Mouse (Mus musculus): ENCODE measurements at regions not wholly inside any gene's neighbourhood (a gene's known extent, or its start where the extent isn't known, plus 50 kb on each side); places are given as distances from the start of the nearest gene placed in this dataset.

DNA sequence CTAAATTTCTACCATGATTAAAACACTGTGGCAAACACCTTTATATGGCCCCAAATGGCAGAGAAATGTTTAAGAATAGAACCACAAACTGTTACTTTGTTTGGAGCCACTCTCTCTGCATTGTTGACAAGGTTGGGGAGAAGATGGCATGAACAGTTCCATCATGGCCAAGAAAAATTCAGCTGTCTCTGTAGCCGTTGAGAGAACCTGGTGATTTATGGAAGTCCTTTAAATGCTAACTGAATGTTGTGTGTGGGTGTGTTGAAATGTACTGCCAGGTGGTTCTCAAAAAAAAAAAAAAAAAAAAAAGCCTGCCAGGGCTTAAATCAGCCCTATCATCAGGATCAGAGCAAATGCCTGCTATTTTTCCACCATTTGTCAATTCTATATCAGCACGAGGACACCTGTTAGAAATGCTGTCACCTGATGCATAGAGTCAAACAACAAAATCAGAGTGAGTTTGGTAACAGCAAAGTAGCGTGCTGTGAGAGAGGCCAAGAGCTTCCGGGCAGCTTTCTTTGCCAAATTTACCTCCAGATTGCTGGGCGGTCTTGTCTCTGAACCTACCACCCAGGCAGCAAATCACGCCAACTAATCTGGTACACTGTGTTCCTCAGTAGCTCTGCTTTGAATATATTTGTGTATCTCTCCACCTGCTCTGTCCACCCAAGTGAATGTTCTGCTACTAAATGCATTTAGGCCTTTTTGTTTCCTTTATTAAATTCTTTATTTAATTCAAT is 536.5 kb downstream of the Btbd3 start:
- 78% methylated on average over 6 of the region's 6 CpGs for WGBS
- Histone ChIP-seq H3K27me3 (ENCODE audit: control insufficient read depth, insufficient read depth, low read length) (no peaks in the 10 kb centered on the region), H3K27ac (ENCODE audit: low read depth, low read length) (no peak overlapping the region), H3K4me1 (ENCODE audit: control insufficient read depth, insufficient read depth, low read length) (no peaks in the 10 kb centered on the region), H3K36me3 (ENCODE audit: control insufficient read depth, insufficient read depth, low read length) (no peaks in the 10 kb centered on the region), H3K4me2 (ENCODE audit: low read depth) (no peak overlapping the region), H3K9ac (ENCODE audit: low read length) (no peak overlapping the region), H3K4me3 (ENCODE audit: low read depth, low read length) (no peak overlapping the region), H3K9me3 (ENCODE audit: control insufficient read depth, low read length) (no peaks in the 10 kb centered on the region)
- DNase-seq (ENCODE audit: low spot score): no peak
- ATAC-seq (ENCODE audit: insufficient read depth, low FRiP score, low TSS enrichment): no peak

DNA sequence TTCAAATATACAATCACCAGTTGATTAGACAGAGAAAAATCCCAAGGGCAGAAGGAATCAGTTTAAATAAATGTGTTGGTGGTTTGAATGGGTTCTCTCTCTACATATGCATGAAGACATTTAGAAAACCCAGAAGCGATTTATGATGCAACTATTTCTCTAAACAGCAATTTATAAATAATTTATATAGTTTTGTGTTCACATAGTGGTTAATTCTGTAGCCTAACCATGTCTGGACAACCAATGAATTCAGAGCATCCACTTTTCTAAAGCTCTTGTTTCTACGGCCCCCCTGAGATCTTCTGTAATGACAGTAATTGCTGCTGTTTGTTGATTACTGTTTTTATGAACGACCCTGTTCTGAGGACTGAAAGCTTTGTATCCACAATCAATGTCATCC is 549.8 kb downstream of the Btbd3 start:
- DNase-seq (ENCODE audit: low spot score) (no peak), ATAC-seq (ENCODE audit: insufficient read depth, low FRiP score, low TSS enrichment) (no peak)
- no peak overlapping the region for H3K27ac ChIP-seq (ENCODE audit: low read depth, low read length)
- WGBS: 76% methylated on average over 3 of the region's 3 CpGs
- H3K4me3 ChIP-seq (ENCODE audit: low read depth, low read length): no peak overlapping the region
- no peak overlapping the region for H3K4me2 ChIP-seq (ENCODE audit: low read depth)
- no peaks in the 10 kb centered on the region for H3K36me3 ChIP-seq (ENCODE audit: control insufficient read depth, insufficient read depth, low read length)
- H3K27me3 ChIP-seq (ENCODE audit: control insufficient read depth, insufficient read depth, low read length): no peaks in the 10 kb centered on the region
- no peak overlapping the region for H3K9ac ChIP-seq (ENCODE audit: low read length)
- H3K4me1 ChIP-seq (ENCODE audit: control insufficient read depth, insufficient read depth, low read length): no peaks in the 10 kb centered on the region
- H3K9me3 ChIP-seq (ENCODE audit: control insufficient read depth, low read length): no peaks in the 10 kb centered on the region

DNA sequence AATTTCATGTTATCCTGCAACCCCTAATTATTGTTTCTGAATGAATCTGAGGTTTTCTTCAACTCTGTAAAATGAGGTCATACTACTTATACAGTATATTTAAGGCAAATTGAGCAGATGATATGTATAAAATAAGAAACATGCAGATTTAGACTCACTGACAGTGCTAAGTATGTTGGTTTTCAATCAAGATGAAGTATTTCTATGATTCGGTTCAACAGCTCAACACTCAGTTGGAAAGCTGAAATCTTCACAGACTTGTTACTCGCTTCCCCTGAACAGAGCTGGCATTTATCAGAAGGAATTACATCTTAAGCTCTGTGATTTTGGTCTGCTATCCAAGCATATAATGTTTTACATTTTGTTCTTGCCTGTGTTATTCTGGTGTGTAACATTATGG is 553.4 kb downstream of the Btbd3 start:
- no peak overlapping the region for H3K4me2 ChIP-seq (ENCODE audit: low read depth)
- H3K4me1 ChIP-seq (ENCODE audit: control insufficient read depth, insufficient read depth, low read length): no peaks in the 10 kb centered on the region
- DNase-seq (ENCODE audit: low spot score) (no peak), ATAC-seq (ENCODE audit: insufficient read depth, low FRiP score, low TSS enrichment) (no peak)
- no peak overlapping the region for H3K4me3 ChIP-seq (ENCODE audit: low read depth, low read length)
- WGBS: 93% methylated on average over 2 of the region's 2 CpGs
- no peaks in the 10 kb centered on the region for H3K36me3 ChIP-seq (ENCODE audit: control insufficient read depth, insufficient read depth, low read length)
- H3K27me3 ChIP-seq (ENCODE audit: control insufficient read depth, insufficient read depth, low read length): no peaks in the 10 kb centered on the region
- H3K27ac ChIP-seq (ENCODE audit: low read depth, low read length): no peak overlapping the region
- no peaks in the 10 kb centered on the region for H3K9me3 ChIP-seq (ENCODE audit: control insufficient read depth, low read length)
- H3K9ac ChIP-seq (ENCODE audit: low read length): no peak overlapping the region

DNA sequence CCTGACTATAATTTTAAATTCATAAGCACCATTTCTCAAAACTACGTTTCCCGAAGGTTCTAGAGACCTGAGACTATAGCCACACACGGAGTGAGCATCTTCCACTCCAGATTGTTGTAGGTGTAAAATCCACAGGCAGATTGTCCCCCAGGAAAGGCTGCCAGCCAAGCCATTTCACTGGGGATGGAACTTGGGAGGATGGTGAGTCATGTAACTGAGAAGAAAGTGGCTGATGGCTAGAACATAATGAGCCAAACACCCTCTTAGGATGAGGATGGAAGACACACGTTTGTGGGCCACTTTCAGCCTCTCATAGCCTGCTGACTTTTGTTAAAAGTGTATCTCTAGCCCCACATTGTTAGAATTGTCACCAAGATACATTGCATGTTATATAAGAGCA is 564.1 kb downstream of the Btbd3 start:
- H3K4me1 ChIP-seq (ENCODE audit: control insufficient read depth, insufficient read depth, low read length): no peaks in the 10 kb centered on the region
- H3K4me3 ChIP-seq (ENCODE audit: low read depth, low read length): no peak overlapping the region
- ATAC-seq (ENCODE audit: insufficient read depth, low FRiP score, low TSS enrichment): no peak
- no peaks in the 10 kb centered on the region for H3K9me3 ChIP-seq (ENCODE audit: control insufficient read depth, low read length)
- no peak overlapping the region for H3K9ac ChIP-seq (ENCODE audit: low read length)
- no peak for DNase-seq (ENCODE audit: low spot score)
- no peaks in the 10 kb centered on the region for H3K36me3 ChIP-seq (ENCODE audit: control insufficient read depth, insufficient read depth, low read length)
- 96% methylated on average over 4 of the region's 4 CpGs for whole genome bisulfite sequencing
- no peaks in the 10 kb centered on the region for H3K27me3 ChIP-seq (ENCODE audit: control insufficient read depth, insufficient read depth, low read length)
- no peak overlapping the region for H3K4me2 ChIP-seq (ENCODE audit: low read depth)
- no peak overlapping the region for H3K27ac ChIP-seq (ENCODE audit: low read depth, low read length)

DNA sequence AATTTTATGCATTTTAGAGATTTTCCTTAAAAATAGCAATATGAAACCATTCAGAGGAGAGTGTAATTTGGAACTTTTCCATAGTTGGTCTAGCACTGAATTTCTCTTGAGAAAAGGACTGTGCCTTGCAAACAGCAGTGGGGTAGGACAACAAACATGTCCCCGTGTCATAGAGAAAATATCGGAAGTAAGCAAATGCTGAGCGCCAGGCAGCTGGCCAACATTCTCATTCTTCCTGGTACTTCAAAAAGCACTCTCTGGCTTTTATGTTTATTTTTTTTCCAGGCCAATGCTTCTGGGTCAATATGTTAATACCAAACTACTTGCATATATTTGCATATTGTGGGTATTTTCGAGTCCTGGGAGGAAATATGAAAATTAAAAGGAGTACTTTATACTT is 568.5 kb downstream of the Btbd3 start:
- H3K9ac ChIP-seq (ENCODE audit: low read length): no peak overlapping the region
- no peak for DNase-seq (ENCODE audit: low spot score)
- 79% methylated on average over 4 of the region's 4 CpGs for WGBS

DNA sequence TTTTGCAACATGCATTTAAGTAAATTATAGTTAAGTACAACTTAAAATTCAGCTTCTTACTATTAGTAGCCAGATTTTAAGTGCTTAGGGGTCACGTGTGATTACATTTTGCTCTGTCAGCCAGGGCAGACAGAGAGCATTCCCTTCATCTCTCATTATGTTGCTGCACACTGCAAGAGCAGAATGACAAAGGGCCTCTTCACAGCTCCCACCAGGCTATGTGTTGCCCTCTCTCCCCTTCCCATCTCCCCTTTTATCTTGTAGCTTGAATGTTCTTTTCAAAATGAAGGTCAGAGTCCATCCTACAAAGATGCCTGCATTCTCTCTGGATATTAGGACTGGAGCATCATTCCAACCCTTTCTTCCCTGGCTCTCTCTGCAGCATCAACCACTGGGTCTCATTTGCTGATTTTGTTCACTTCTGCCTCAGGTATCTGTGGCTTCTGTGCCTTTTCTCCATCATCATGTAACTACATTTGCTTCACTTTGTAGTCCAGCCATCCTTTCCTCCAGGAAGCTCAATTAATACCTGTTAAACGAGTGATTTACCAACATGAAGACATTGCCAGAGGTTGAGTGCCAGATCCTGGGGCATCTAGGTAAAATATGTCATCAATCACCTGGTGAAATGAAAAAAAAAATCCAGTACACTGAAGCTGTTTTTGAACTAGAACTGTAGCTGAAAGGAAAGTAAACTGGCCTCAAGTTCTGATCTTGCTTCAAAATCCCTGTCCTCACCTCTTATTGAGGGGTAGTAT is 571.6 kb downstream of the Btbd3 start:
- Histone ChIP-seq H3K27ac (ENCODE audit: low read depth, low read length) (no peak overlapping the region), H3K4me2 (ENCODE audit: low read depth) (no peak overlapping the region), H3K36me3 (ENCODE audit: control insufficient read depth, insufficient read depth, low read length) (no peaks in the 10 kb centered on the region), H3K9ac (ENCODE audit: low read length) (no peak overlapping the region), H3K9me3 (ENCODE audit: control insufficient read depth, low read length) (no peaks in the 10 kb centered on the region), H3K4me1 (ENCODE audit: control insufficient read depth, insufficient read depth, low read length) (no peaks in the 10 kb centered on the region), H3K27me3 (ENCODE audit: control insufficient read depth, insufficient read depth, low read length) (no peaks in the 10 kb centered on the region), H3K4me3 (ENCODE audit: low read depth, low read length) (no peak overlapping the region)
- ATAC-seq (ENCODE audit: insufficient read depth, low FRiP score, low TSS enrichment) (no peak), DNase-seq (ENCODE audit: low spot score) (no peak)
- WGBS: 59% methylated on average over 2 of the region's 2 CpGs

More for the DNA sequence above, 568.5 kb downstream of the Btbd3 start:
- Histone ChIP-seq H3K36me3 (ENCODE audit: control insufficient read depth, insufficient read depth, low read length) (no peaks in the 10 kb centered on the region), H3K27ac (ENCODE audit: low read depth, low read length) (no peak overlapping the region), H3K9me3 (ENCODE audit: control insufficient read depth, low read length) (no peaks in the 10 kb centered on the region), H3K4me3 (ENCODE audit: low read depth, low read length) (no peak overlapping the region), H3K4me2 (ENCODE audit: low read depth) (no peak overlapping the region), H3K27me3 (ENCODE audit: control insufficient read depth, insufficient read depth, low read length) (no peaks in the 10 kb centered on the region), H3K4me1 (ENCODE audit: control insufficient read depth, insufficient read depth, low read length) (no peaks in the 10 kb centered on the region)
- no peak for ATAC-seq (ENCODE audit: insufficient read depth, low FRiP score, low TSS enrichment)

DNA sequence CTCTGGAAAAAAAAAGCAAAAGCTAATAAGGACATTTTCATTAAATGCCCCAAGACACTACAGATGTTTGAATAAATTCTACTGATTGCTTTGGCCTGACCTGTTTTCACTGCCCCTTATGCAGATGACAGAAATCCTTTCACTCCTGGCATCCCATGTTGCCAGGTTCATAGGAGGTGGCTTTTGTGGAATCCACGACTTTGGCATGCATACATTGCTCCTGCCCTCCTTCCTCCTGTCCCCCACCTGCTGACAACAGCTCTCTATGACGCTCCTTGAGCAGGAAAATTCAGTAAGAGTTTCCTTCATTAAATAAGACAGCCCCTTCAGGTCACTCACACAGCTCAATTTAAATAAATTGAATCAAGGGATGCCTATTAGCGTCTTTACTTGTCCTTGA is 582.5 kb downstream of the Btbd3 start:
- no peak overlapping the region for H3K9ac ChIP-seq (ENCODE audit: low read length)
- H3K27ac ChIP-seq (ENCODE audit: low read depth, low read length): no peak overlapping the region
- DNase-seq (ENCODE audit: low spot score) (no peak), ATAC-seq (ENCODE audit: insufficient read depth, low FRiP score, low TSS enrichment) (no peak)
- no peaks in the 10 kb centered on the region for H3K27me3 ChIP-seq (ENCODE audit: control insufficient read depth, insufficient read depth, low read length)
- no peak overlapping the region for H3K4me3 ChIP-seq (ENCODE audit: low read depth, low read length)
- H3K36me3 ChIP-seq (ENCODE audit: control insufficient read depth, insufficient read depth, low read length): no peaks in the 10 kb centered on the region
- 51% methylated on average over 3 of the region's 3 CpGs for WGBS
- H3K9me3 ChIP-seq (ENCODE audit: control insufficient read depth, low read length): no peaks in the 10 kb centered on the region
- no peaks in the 10 kb centered on the region for H3K4me1 ChIP-seq (ENCODE audit: control insufficient read depth, insufficient read depth, low read length)
- no peak overlapping the region for H3K4me2 ChIP-seq (ENCODE audit: low read depth)

DNA sequence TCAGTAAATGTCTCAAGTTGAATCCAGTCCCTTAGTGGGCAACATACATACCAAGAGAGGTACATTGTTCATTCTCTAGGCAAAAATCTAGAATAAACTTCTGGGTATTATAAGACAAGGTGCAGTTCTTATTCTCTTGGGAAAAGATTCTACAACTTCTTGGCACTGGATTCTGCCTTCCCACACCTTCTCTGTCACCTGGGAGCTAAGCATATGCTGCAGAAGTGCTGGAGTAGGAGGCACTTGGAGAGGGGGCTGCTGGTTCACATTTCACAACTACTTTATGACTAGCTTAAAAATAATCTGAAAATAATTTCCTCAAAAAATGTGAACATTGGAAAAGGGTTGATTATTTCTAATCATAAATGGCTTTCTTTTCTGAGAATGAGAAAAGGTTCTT is 602.8 kb downstream of the Btbd3 start:
- Histone ChIP-seq H3K27me3 (ENCODE audit: control insufficient read depth, insufficient read depth, low read length) (no peaks in the 10 kb centered on the region), H3K27ac (ENCODE audit: low read depth, low read length) (no peak overlapping the region), H3K4me1 (ENCODE audit: control insufficient read depth, insufficient read depth, low read length) (no peaks in the 10 kb centered on the region), H3K4me3 (ENCODE audit: low read depth, low read length) (no peak overlapping the region), H3K36me3 (ENCODE audit: control insufficient read depth, insufficient read depth, low read length) (no peaks in the 10 kb centered on the region), H3K4me2 (ENCODE audit: low read depth) (no peak overlapping the region), H3K9me3 (ENCODE audit: control insufficient read depth, low read length) (no peaks in the 10 kb centered on the region), H3K9ac (ENCODE audit: low read length) (no peak overlapping the region)
- ATAC-seq (ENCODE audit: insufficient read depth, low FRiP score, low TSS enrichment) (no peak), DNase-seq (ENCODE audit: low spot score) (no peak)

DNA sequence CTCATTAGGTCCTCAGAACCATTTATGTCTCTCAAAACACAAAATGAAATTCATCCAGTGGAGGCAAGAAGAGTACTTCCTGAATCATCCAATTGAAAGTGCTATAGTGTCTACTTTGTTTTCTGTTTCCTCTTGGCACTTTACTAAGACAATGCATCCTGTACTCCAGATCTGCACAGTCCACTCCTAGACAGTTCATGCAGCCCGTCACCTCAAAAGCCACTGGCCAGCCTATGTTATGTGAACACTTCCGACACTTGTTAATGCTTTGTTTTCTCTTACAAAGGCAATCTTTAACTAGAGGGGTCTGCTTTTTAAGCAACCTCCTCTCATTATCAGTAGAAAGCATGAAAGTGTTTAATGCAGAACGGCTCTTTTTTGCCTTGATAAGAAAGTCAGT is 597.1 kb upstream of the Sptlc3 start:
- H3K27ac ChIP-seq (ENCODE audit: low read depth, low read length): no peak overlapping the region
- WGBS: 70% methylated on average over 3 of the region's 3 CpGs
- no peak for DNase-seq (ENCODE audit: low spot score)
- H3K4me3 ChIP-seq (ENCODE audit: low read depth, low read length): no peak overlapping the region
- no peaks in the 10 kb centered on the region for H3K36me3 ChIP-seq (ENCODE audit: control insufficient read depth, insufficient read depth, low read length)
- H3K27me3 ChIP-seq (ENCODE audit: control insufficient read depth, insufficient read depth, low read length): no peaks in the 10 kb centered on the region
- ATAC-seq (ENCODE audit: insufficient read depth, low FRiP score, low TSS enrichment): no peak
- H3K9ac ChIP-seq (ENCODE audit: low read length): no peak overlapping the region
- no peaks in the 10 kb centered on the region for H3K9me3 ChIP-seq (ENCODE audit: control insufficient read depth, low read length)
- H3K4me2 ChIP-seq (ENCODE audit: low read depth): no peak overlapping the region
- H3K4me1 ChIP-seq (ENCODE audit: control insufficient read depth, insufficient read depth, low read length): no peaks in the 10 kb centered on the region

All from neural tube, embryonic 11.5 days (tissue).